Mouse (Mus musculus): ENCODE results near the gene Gnao1.

The Gnao1 gene

GRCm38 (mm10) chr8:93898570-93898969, 88.8 kb downstream of the Gnao1 start:
- peak in 1 of 2 experiments; percentile 53 for DNase-seq

GRCm38 (mm10) chr8:93902040-93902439, 92.3 kb downstream of the Gnao1 start:
- no peak for DNase-seq

- peak in 1 of 2 experiments; percentile 37 for DNase-seq
Observed at GRCm38 (mm10) chr8:93906961-93907360, 97.2 kb downstream of the Gnao1 start.

- DNase-seq = peak; percentile 67 to 70
Observed at GRCm38 (mm10) chr8:93907987-93908441, 98.2 kb downstream of the Gnao1 start.

GRCm38 (mm10) chr8:93908546-93908945, 98.8 kb downstream of the Gnao1 start:
- peak; percentile 75 to 79 for DNase-seq

GRCm38 (mm10) chr8:93911715-93912555, 102.2 kb downstream of the Gnao1 start:
- DNase-seq = no peak

GRCm38 (mm10) chr8:93917859-93918421, 108.2 kb downstream of the Gnao1 start:
- peak; percentile 99 for DNase-seq

- no peak for DNase-seq
Observed at GRCm38 (mm10) chr8:93918580-93918979, 108.8 kb downstream of the Gnao1 start.

- peak; percentile 59 to 75 for DNase-seq
Observed at GRCm38 (mm10) chr8:93919422-93919821, 109.7 kb downstream of the Gnao1 start.

GRCm38 (mm10) chr8:93919916-93920589, 110.3 kb downstream of the Gnao1 start:
- peak; percentile 76 to 80 for DNase-seq

- peak; percentile 60 to 65 for DNase-seq
Observed at GRCm38 (mm10) chr8:93920590-93920948, 110.8 kb downstream of the Gnao1 start.

- DNase-seq = peak; percentile 57 to 66
Observed at GRCm38 (mm10) chr8:93923897-93924334, 114.2 kb downstream of the Gnao1 start.

GRCm38 (mm10) chr8:93925513-93925912, 115.7 kb downstream of the Gnao1 start:
- peak in 1 of 2 experiments; percentile 11 for DNase-seq

GRCm38 (mm10) chr8:93929233-93929632, 119.5 kb downstream of the Gnao1 start:
- peak; percentile 21 to 23 for DNase-seq

GRCm38 (mm10) chr8:93931336-93931735, 121.6 kb downstream of the Gnao1 start:
- DNase-seq = no peak

- peak; percentile 93 for DNase-seq
Observed at GRCm38 (mm10) chr8:93932873-93933272, 123.1 kb downstream of the Gnao1 start.

- DNase-seq = no peak
Observed at GRCm38 (mm10) chr8:93933288-93933687, 123.5 kb downstream of the Gnao1 start.

- no peak for DNase-seq
Observed at GRCm38 (mm10) chr8:93938193-93938592, 128.4 kb downstream of the Gnao1 start.

- DNase-seq = no peak
Observed at GRCm38 (mm10) chr8:93940542-93941423, 131.0 kb downstream of the Gnao1 start.

- DNase-seq = peak; percentile 71 to 79
Observed at GRCm38 (mm10) chr8:93941636-93942054, 131.9 kb downstream of the Gnao1 start.

GRCm38 (mm10) chr8:93945781-93946180, 136.0 kb downstream of the Gnao1 start:
- DNase-seq = no peak

- DNase-seq = no peak
Observed at GRCm38 (mm10) chr8:93946397-93946796, 136.6 kb downstream of the Gnao1 start.
